In the genomic region with DNA sequence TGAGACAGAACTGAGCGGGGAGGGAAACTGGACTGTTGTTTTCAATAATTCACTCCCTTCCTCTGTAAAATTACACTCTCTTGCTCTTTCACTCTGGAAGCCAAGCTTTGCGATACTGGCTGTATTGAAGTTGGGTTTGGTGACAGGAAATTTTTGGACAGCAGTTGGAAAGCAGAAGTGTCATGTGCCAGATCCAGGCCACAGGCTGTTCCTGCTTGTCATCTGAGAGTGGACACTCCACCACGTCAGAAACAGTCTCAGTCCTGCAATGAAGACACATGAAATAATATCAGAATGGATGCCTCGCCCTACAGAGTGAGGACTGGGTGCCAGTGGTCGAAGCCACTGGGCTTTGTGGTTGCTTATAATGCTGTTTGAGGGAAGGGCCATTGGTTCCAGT, we compare ENCODE assay signal across 29 mouse cellular contexts. TPM values are rescaled to one million over a fixed set of nuclear protein-coding genes. Genes with fewer than 3 reads are reported as not detected.
"Had no signal": no experiment of that assay in that cellular context is flagged by ENCODE, and none has a peak within 500 bp of the region (broad histone marks: within the 10 kb centered on the region; RNA-seq: fewer than 3 reads in every experiment).

No protein-coding gene starts in this region.

- H3K9ac ChIP-seq: heart, embryonic 12.5 days; hindbrain, embryonic 12.5 days; hindbrain, embryonic 14.5 days; kidney, embryonic 15.5 days; limb, embryonic 13.5 days; limb, embryonic 15.5 days; liver, embryonic 12.5 days; liver, embryonic 14.5 days had no signal

- ATAC-seq: hindbrain, embryonic 16.5 days; intestine, embryonic 16.5 days; liver, embryonic 12.5 days had no signal

- H3K4me1 ChIP-seq: heart, embryonic 12.5 days; hindbrain, embryonic 12.5 days; kidney, embryonic 15.5 days; liver, embryonic 12.5 days had no signal

- H3K36me3 ChIP-seq: heart, embryonic 12.5 days; hindbrain, embryonic 10.5 days; hindbrain, embryonic 12.5 days; kidney, embryonic 15.5 days; limb, embryonic 13.5 days; limb, embryonic 15.5 days; liver, embryonic 12.5 days had no signal

- H3K27ac ChIP-seq: gastrocnemius, adult 2 months; heart, embryonic 10.5 days; hindbrain, embryonic 10.5 days; hindbrain, embryonic 12.5 days; hindbrain, embryonic 14.5 days; kidney, embryonic 15.5 days; kidney, postnatal 0 days; limb, embryonic 13.5 days; limb, embryonic 15.5 days; liver, embryonic 12.5 days; liver, embryonic 14.5 days had no signal

- H3K27me3 ChIP-seq: heart, embryonic 12.5 days; hindbrain, embryonic 12.5 days; kidney, embryonic 15.5 days; limb, embryonic 13.5 days; limb, embryonic 15.5 days; liver, embryonic 12.5 days had no signal

- DNase-seq: gastrocnemius, adult 2 months; gastrocnemius, postnatal 10 days; gastrocnemius, postnatal 25 days; heart, adult 18-20 months; heart, postnatal 10 days; heart, postnatal 36 days; kidney, adult 11 months; kidney, adult 2 months; kidney, adult 9 months; kidney, postnatal 14 days; kidney, postnatal 36 days; layer of hippocampus, adult 9-11 months; layer of hippocampus, postnatal 36 days; left cerebral cortex, postnatal 4 days had no signal

- H3K4me3 ChIP-seq: gastrocnemius, adult 2 months; heart, embryonic 10.5 days; heart, embryonic 12.5 days; hindbrain, embryonic 10.5 days; hindbrain, embryonic 12.5 days; kidney, embryonic 15.5 days; limb, embryonic 13.5 days; limb, embryonic 15.5 days; liver, embryonic 12.5 days had no signal

- H3K9me3 ChIP-seq: limb, embryonic 15.5 days; liver, embryonic 12.5 days had no signal

- H3K4me2 ChIP-seq: heart, embryonic 12.5 days; hindbrain, embryonic 12.5 days; hindbrain, embryonic 14.5 days; kidney, embryonic 15.5 days; limb, embryonic 13.5 days; limb, embryonic 15.5 days; liver, embryonic 12.5 days had no signal

RNA-seq across cellular contexts. Expression of a gene that starts 15.2 kb away (rescaled TPM):
- total RNA-seq: heart, adult 18-20 months; heart, adult 8-10 months; heart, postnatal 36 days; liver, adult 2 months had no signal
